ENCODE assay signal across 26 mouse cellular contexts in the genomic region with DNA sequence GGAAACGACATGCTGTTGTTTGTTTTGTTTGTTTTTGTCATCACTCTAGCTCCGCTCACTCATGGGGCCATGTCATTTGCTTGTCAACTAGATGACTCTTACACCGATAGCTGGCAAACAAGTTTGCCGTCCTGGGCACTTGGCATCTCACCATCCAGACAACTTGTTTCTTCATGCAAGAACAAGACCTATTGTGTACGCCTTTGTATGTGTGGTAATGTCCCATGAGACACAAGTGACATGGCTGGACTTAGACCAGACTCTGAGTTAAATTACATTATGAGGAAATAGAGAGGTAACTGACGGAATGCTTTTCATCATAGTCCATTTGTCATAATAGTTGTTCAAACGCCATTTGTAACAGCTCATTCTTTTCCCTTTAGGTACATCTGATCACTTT. TPM values are rescaled to one million over a fixed set of nuclear protein-coding genes. Genes with fewer than 3 reads are reported as not detected.
"Had no signal": no experiment of that assay in that cellular context is flagged by ENCODE, and none has a peak within 500 bp of the region (broad histone marks: within the 10 kb centered on the region; RNA-seq: fewer than 3 reads in every experiment).

No protein-coding gene starts in this region.

- H3K4me3 ChIP-seq: kidney, embryonic 15.5 days; left cerebral cortex, adult 2 months; liver, embryonic 13.5 days; megakaryocyte, embryonic 14.5 days; midbrain, embryonic 10.5 days; midbrain, embryonic 13.5 days; myocyte; neural tube, embryonic 13.5 days had no signal

- H3K9ac ChIP-seq: kidney, embryonic 15.5 days; liver, embryonic 13.5 days; lung, embryonic 14.5 days; midbrain, embryonic 13.5 days; neural tube, embryonic 13.5 days had no signal

- ATAC-seq: lung, postnatal 0 days; midbrain, embryonic 13.5 days; midbrain, embryonic 16.5 days had no signal

- DNase-seq: kidney, adult 11 months; kidney, adult 8-10 months; kidney, postnatal 10 days; kidney, postnatal 36 days; layer of hippocampus, postnatal 36 days; liver, embryonic 13.5 days; lung, embryonic 14.5 days; retina, postnatal 1 day; right cerebral cortex, postnatal 25 days; thymus, adult 18-20 months; thymus, postnatal 14 days had no signal

- H3K36me3 ChIP-seq: kidney, embryonic 15.5 days; liver, embryonic 13.5 days; midbrain, embryonic 13.5 days; neural tube, embryonic 13.5 days had no signal

- H3K27ac ChIP-seq: kidney, embryonic 15.5 days; left cerebral cortex, adult 2 months; liver, embryonic 13.5 days; macrophage; midbrain, embryonic 10.5 days; midbrain, embryonic 13.5 days; neural tube, embryonic 13.5 days had no signal

- H3K27me3 ChIP-seq: kidney, embryonic 15.5 days; liver, embryonic 13.5 days; megakaryocyte, embryonic 14.5 days; midbrain, embryonic 13.5 days; neural tube, embryonic 13.5 days had no signal

RNA-seq across cellular contexts. Expression of gene Gm49387, which starts 5.2 kb away (rescaled TPM):
- total RNA-seq: layer of hippocampus, adult 8-10 months; layer of hippocampus, postnatal 10 days; layer of hippocampus, postnatal 36 days; left cerebral cortex, adult 2 months; monocyte, adult 5-6 weeks; neutrophil, adult 5-6 weeks had no signal
- polyA plus RNA-seq: macrophage; midbrain, embryonic 13.5 days; midbrain, embryonic 16.5 days; myocyte; small intestine, adult 2 months had no signal

RNA-seq across cellular contexts. Expression of gene Colq, which starts 54.8 kb away (rescaled TPM):
- polyA plus RNA-seq: macrophage; midbrain, embryonic 13.5 days; midbrain, embryonic 16.5 days had no signal
